Mouse (Mus musculus) intestine, embryonic 15.5 days (tissue): ENCODE measurements at regions not wholly inside any gene's neighbourhood (a gene's known extent, or its start where the extent isn't known, plus 50 kb on each side); places are given as distances from the start of the nearest gene placed in this dataset.

Experiments used
- ATAC-seq: fragments of 200-750 bp; cut with Nextera tagmentation; 2 replicates; pipeline ENCODE4 v1.8.0; 2017; ENCODE audit warnings: moderate TSS enrichment, moderate library complexity
- H3K27ac ChIP-seq: fragments of 300-500 bp; sonication (generic); 2 replicates; pipeline ENCODE4 v1.5.1; 2015; ENCODE audit warnings: mild to moderate bottlenecking, inconsistent platforms
- H3K27me3 ChIP-seq: fragments of 300-500 bp; sonication (generic); replicated peaks from 2 replicates; pipeline ENCODE4 v1.6.1; 2015; ENCODE audit warnings: inconsistent platforms
- H3K36me3 ChIP-seq: fragments of 300-500 bp; sonication (generic); 2 replicates; pipeline ENCODE4 v1.6.1; 2015; ENCODE audit warnings: inconsistent platforms
- H3K4me1 ChIP-seq: fragments of 300-500 bp; sonication (generic); replicated peaks from 2 replicates; pipeline ENCODE4 v1.6.1; 2015; ENCODE audit warnings: inconsistent platforms
- H3K4me2 ChIP-seq: fragments of 300-500 bp; sonication (generic); replicated peaks from 2 replicates; pipeline ENCODE4 v1.6.1; 2015; ENCODE audit warnings: mild to moderate bottlenecking, inconsistent platforms
- H3K4me3 ChIP-seq: fragments of 300-500 bp; sonication (generic); replicated peaks from 2 replicates; pipeline ENCODE4 v1.5.1; 2015; ENCODE audit warnings: inconsistent platforms
- H3K9ac ChIP-seq: fragments of 300-500 bp; sonication (generic); 2 replicates; pipeline ENCODE4 v1.6.1; 2015; ENCODE audit warnings: inconsistent platforms
- H3K9me3 ChIP-seq: fragments of 300-500 bp; sonication (generic); 2 replicates; pipeline ENCODE4 v1.6.1; 2016; ENCODE audit warnings: inconsistent platforms
- WGBS: fragments of 180-500 bp; shearing (Covaris S2); methylation state at CpG from one replicate; pipeline ENCODE4 v1.1.7; 2015; 5-methylcytosine and 5-hydroxymethylcytosine counted together

- Histone ChIP-seq H3K4me2 (no peak overlapping the region), H3K36me3 (no peaks in the 10 kb centered on the region), H3K9me3 (no peaks in the 10 kb centered on the region), H3K4me3 (no peak overlapping the region), H3K4me1 (no peaks in the 10 kb centered on the region), H3K9ac (no peak overlapping the region), H3K27me3 (no peaks in the 10 kb centered on the region), H3K27ac (no peak overlapping the region)
- 26% methylated on average over 5 of the region's 5 CpGs for WGBS
- ATAC-seq, result no peak
Observed at GRCm38 (mm10) chr6:133904501-133904900, 50.9 kb upstream of the Kap start.

DNA sequence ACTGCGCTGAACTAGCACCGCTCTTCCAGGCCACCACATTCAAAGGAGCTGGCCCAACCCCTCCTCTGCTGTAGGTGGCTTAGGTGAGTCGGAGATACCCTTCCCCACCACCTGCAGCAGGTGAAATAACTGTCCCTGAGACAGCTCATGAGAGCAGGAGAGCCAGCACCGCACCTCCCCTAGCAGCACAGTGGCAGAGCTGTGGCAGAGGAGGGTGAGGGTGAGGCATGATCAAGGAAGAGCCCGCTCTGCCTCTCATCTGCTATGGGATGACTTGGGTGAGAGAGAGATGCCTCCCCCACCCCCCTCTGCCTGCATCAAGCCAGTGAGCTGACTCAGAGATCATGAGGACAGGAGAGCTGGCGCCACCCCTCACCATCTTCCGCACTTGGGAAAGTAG, 81.1 kb upstream of the Kap start:
- 85% methylated on average over 7 of the region's 7 CpGs for WGBS
- no peak for ATAC-seq
- Histone ChIP-seq H3K27me3 (no peaks in the 10 kb centered on the region), H3K4me1 (no peaks in the 10 kb centered on the region), H3K9me3 (no peaks in the 10 kb centered on the region), H3K36me3 (no peaks in the 10 kb centered on the region), H3K27ac (no peak overlapping the region), H3K4me3 (no peak overlapping the region), H3K4me2 (no peak overlapping the region), H3K9ac (no peak overlapping the region)

DNA sequence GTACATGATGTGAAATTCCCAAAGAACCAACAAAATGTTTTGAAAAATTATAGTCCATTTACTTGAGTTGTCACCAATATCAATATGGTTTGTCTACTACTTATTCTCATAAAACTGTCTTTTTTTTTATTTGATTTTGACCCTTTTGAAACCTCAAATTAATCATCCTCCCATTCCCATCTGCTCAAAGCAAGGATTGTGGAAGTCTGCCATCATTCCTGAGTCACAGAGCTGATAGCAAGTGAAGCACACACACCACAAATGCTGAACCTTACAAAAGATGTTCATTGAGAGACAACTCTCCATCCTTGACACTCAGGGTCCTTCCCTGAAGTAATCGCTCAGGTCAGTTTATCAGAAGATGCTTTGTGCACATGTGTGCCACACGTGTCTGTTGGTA, 82.1 kb upstream of the Kap start:
- no peak for ATAC-seq
- H3K9me3 ChIP-seq, result no peaks in the 10 kb centered on the region
- no peaks in the 10 kb centered on the region for H3K36me3 ChIP-seq

GRCm38 (mm10) chr6:133959902-133960634, 75.4 kb upstream of the Etv6 start:
- 75% methylated on average over 11 of the region's 11 CpGs for WGBS
- no peaks in the 10 kb centered on the region for H3K4me1 ChIP-seq
- H3K27ac ChIP-seq, result no peak overlapping the region
- no peak overlapping the region for H3K4me2 ChIP-seq
- H3K9ac ChIP-seq, result no peak overlapping the region
- H3K9me3 ChIP-seq, result no peaks in the 10 kb centered on the region
- ATAC-seq, result no peak
- no peaks in the 10 kb centered on the region for H3K36me3 ChIP-seq
- H3K4me3 ChIP-seq, result no peak overlapping the region
- H3K27me3 ChIP-seq, result no peaks in the 10 kb centered on the region

More for the DNA sequence above, 82.1 kb upstream of the Kap start:
- H3K27me3 ChIP-seq, result no peaks in the 10 kb centered on the region
- H3K4me1 ChIP-seq, result no peaks in the 10 kb centered on the region
- 85% methylated on average over 2 of the region's 2 CpGs for WGBS
- H3K27ac ChIP-seq, result no peak overlapping the region
- H3K9ac ChIP-seq, result no peak overlapping the region
- H3K4me3 ChIP-seq, result no peak overlapping the region
- no peak overlapping the region for H3K4me2 ChIP-seq

DNA sequence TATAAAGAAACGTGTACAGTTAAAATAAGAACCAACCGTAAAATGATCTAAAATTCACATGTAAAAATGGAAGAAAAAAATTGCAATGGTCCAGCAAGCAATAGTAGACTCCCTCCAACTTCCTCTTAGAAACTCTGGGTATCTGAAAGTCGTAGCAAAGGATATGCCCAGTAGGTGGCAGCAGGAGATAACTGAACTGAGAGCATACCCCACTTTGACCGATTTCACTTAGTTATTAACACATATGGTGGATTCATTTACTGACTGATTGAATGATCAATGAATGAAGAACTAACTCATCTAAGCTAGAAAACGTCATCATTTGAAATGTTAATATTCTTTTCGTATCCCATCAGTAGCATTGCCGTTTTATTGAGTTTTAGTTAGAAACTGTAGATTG, 74.8 kb upstream of the Etv6 start:
- WGBS, result 25% methylated on average over 7 of the region's 7 CpGs
- no peaks in the 10 kb centered on the region for H3K36me3 ChIP-seq
- H3K9ac ChIP-seq, result no peak overlapping the region
- ATAC-seq, result peak; percentile 71
- no peak overlapping the region for H3K4me3 ChIP-seq
- no peak overlapping the region for H3K4me2 ChIP-seq
- H3K4me1 ChIP-seq, result no peaks in the 10 kb centered on the region
- H3K27me3 ChIP-seq, result no peaks in the 10 kb centered on the region
- no peaks in the 10 kb centered on the region for H3K9me3 ChIP-seq
- no peak overlapping the region for H3K27ac ChIP-seq

DNA sequence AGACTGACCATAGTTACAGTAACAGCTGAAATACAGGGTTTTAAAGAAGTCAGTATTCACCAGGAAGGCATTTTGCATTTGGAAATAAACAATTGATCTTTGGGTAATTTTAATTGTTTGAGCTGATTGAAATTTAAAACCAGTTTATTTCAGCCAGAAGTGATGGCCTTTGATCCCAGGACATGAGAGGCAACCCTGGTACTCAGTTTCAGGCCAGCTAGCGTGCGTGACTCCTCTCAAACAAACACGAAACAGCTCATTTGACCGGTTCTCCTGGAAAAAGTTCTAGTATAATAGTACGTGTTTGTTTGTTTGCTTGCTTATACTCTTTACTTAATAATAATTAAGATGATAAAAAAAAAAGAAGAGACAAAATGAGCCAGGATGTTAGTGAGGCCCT, 72.9 kb upstream of the Etv6 start:
- Histone ChIP-seq H3K4me1 (no peaks in the 10 kb centered on the region), H3K27ac (no peak overlapping the region), H3K27me3 (no peaks in the 10 kb centered on the region), H3K9ac (no peak overlapping the region), H3K9me3 (no peaks in the 10 kb centered on the region), H3K4me3 (no peak overlapping the region), H3K36me3 (no peaks in the 10 kb centered on the region), H3K4me2 (no peak overlapping the region)
- 76% methylated on average over 5 of the region's 5 CpGs for WGBS
- ATAC-seq, result no peak

DNA sequence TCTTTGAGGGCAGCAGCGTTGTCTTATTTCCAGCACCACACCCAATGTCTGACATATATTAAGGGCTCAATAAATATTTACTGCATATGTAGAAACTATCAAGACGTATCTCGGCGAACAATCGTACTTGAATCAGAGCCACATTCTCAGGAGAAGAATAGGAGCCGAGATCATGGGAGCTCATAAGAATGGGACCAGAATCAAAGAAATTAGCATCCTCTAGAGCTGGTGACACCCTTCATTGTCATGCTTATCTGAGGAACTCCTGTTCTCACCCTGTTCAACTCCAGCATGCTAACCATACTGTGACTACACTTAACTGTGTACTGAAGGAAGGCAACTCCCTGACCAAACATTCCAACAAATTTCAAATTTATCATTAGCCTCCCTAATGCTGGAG, 72.2 kb upstream of the Etv6 start:
- no peak overlapping the region for H3K4me2 ChIP-seq
- no peak overlapping the region for H3K9ac ChIP-seq
- no peaks in the 10 kb centered on the region for H3K4me1 ChIP-seq
- no peaks in the 10 kb centered on the region for H3K36me3 ChIP-seq
- H3K27ac ChIP-seq, result no peak overlapping the region
- no peaks in the 10 kb centered on the region for H3K27me3 ChIP-seq
- WGBS, result 73% methylated on average over 6 of the region's 6 CpGs
- no peak overlapping the region for H3K4me3 ChIP-seq
- no peak for ATAC-seq
- H3K9me3 ChIP-seq, result no peaks in the 10 kb centered on the region

GRCm38 (mm10) chr6:133967286-133967685, 68.2 kb upstream of the Etv6 start:
- H3K27me3 ChIP-seq, result no peaks in the 10 kb centered on the region
- ATAC-seq, result no peak
- 87% methylated on average over 3 of the region's 3 CpGs for WGBS

GRCm38 (mm10) chr6:133972054-133972705, 63.3 kb upstream of the Etv6 start:
- H3K4me1 ChIP-seq, result no peaks in the 10 kb centered on the region
- no peak overlapping the region for H3K4me2 ChIP-seq
- no peak overlapping the region for H3K27ac ChIP-seq
- WGBS, result 73% methylated on average over 6 of the region's 6 CpGs
- H3K4me3 ChIP-seq, result no peak overlapping the region
- H3K9ac ChIP-seq, result no peak overlapping the region
- no peak for ATAC-seq
- no peaks in the 10 kb centered on the region for H3K9me3 ChIP-seq
- no peaks in the 10 kb centered on the region for H3K27me3 ChIP-seq
- no peaks in the 10 kb centered on the region for H3K36me3 ChIP-seq

More at GRCm38 (mm10) chr6:133967286-133967685, 68.2 kb upstream of the Etv6 start:
- no peak overlapping the region for H3K27ac ChIP-seq
- no peaks in the 10 kb centered on the region for H3K4me1 ChIP-seq
- H3K4me2 ChIP-seq, result no peak overlapping the region
- no peak overlapping the region for H3K9ac ChIP-seq
- H3K9me3 ChIP-seq, result no peaks in the 10 kb centered on the region
- no peaks in the 10 kb centered on the region for H3K36me3 ChIP-seq
- no peak overlapping the region for H3K4me3 ChIP-seq

GRCm38 (mm10) chr6:133973205-133973838, 62.2 kb upstream of the Etv6 start:
- Histone ChIP-seq H3K4me3 (no peak overlapping the region), H3K9ac (no peak overlapping the region), H3K36me3 (no peaks in the 10 kb centered on the region), H3K9me3 (no peaks in the 10 kb centered on the region), H3K4me2 (no peak overlapping the region), H3K27ac (no peak overlapping the region), H3K27me3 (no peaks in the 10 kb centered on the region), H3K4me1 (no peaks in the 10 kb centered on the region)
- no peak for ATAC-seq
- WGBS, result 87% methylated on average over 7 of the region's 7 CpGs

DNA sequence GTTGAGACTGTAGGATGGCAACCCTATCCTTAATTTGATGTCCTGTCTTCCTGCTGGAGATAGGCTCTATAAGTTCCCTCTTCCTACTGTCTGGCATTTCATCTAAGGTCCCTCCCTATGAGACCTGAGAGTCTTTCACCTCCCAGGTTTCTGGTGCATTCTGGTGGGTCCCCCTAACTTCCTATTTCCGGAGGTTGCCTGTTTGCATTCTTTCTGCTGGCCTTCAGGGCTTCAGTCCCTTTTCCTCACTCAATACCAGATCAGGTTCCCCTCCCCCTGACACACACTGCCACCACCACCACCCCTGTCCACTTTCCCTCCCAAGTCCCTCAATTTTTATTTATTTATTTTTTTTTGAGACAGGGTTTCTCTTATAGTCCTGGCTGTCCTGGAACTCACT, 59.5 kb upstream of the Etv6 start:
- Histone ChIP-seq H3K27me3 (no peaks in the 10 kb centered on the region), H3K27ac (no peak overlapping the region), H3K4me3 (no peak overlapping the region), H3K36me3 (no peaks in the 10 kb centered on the region), H3K9me3 (no peaks in the 10 kb centered on the region), H3K4me2 (no peak overlapping the region), H3K9ac (no peak overlapping the region), H3K4me1 (no peaks in the 10 kb centered on the region)
- 65% methylated on average over 1 of the region's 1 CpGs for WGBS
- no peak for ATAC-seq

GRCm38 (mm10) chr6:133976854-133977253, 58.6 kb upstream of the Etv6 start:
- WGBS, result 64% methylated on average over 6 of the region's 6 CpGs
- no peak for ATAC-seq
- Histone ChIP-seq H3K4me3 (no peak overlapping the region), H3K4me2 (no peak overlapping the region), H3K27me3 (no peaks in the 10 kb centered on the region), H3K9ac (no peak overlapping the region), H3K9me3 (no peaks in the 10 kb centered on the region), H3K27ac (no peak overlapping the region), H3K4me1 (no peaks in the 10 kb centered on the region), H3K36me3 (no peaks in the 10 kb centered on the region)
